Mouse (Mus musculus) midbrain, postnatal 0 days (tissue): Measurements from ENCODE around the gene Runx1. TPM values are rescaled to one million over a fixed set of nuclear protein-coding genes. Genes with fewer than 3 reads are reported as not detected.
A peak's percentile ranks its signal among the peaks of the same experiment; 100 is the strongest.

Experiments
- ATAC-seq: fragments of 200-750 bp; cut with Nextera tagmentation; 2 replicates; pipeline ENCODE4 v1.8.0; 2017; ENCODE audit warnings: moderate number of reproducible peaks, mild to moderate bottlenecking, moderate TSS enrichment, moderate library complexity; ENCODE audit not compliant: low FRiP score
- DNase-seq: peaks from one replicate; pipeline ENCODE4 v3.0.0-alpha.2; 2015; ENCODE audit warnings: low spot score
- H3K27ac ChIP-seq: fragments of 300-500 bp; sonication (generic); 2 replicates; pipeline ENCODE4 v1.5.1; 2014; ENCODE audit warnings: low read depth, mild to moderate bottlenecking, low read length, mixed read lengths
- H3K27me3 ChIP-seq: fragments of 300-500 bp; sonication (generic); 2 replicates; pipeline ENCODE4 v1.6.1; 2014; ENCODE audit warnings: low read length, control low read depth, mixed read lengths; ENCODE audit not compliant: insufficient read depth
- H3K36me3 ChIP-seq: fragments of 300-500 bp; sonication (generic); 2 replicates; pipeline ENCODE4 v1.6.1; 2014; ENCODE audit warnings: low read length, control low read depth, mixed read lengths; ENCODE audit not compliant: insufficient read depth
- H3K4me1 ChIP-seq: fragments of 300-500 bp; sonication (generic); 2 replicates; pipeline ENCODE4 v1.6.1; 2014; ENCODE audit warnings: mild to moderate bottlenecking, control low read depth, antibody characterized with exemption, low read length, mixed read lengths; ENCODE audit not compliant: insufficient read depth
- H3K4me2 ChIP-seq: fragments of 300-500 bp; sonication (generic); 2 replicates; pipeline ENCODE4 v1.6.1; 2014; ENCODE audit warnings: low read depth, mild to moderate bottlenecking, low read length, mixed read lengths; ENCODE audit not compliant: poor library complexity, severe bottlenecking
- H3K4me3 ChIP-seq: fragments of 300-500 bp; sonication (generic); 2 replicates; pipeline ENCODE4 v1.5.1; 2014; ENCODE audit warnings: low read depth, mild to moderate bottlenecking, low read length, moderate library complexity
- H3K9ac ChIP-seq: fragments of 300-500 bp; sonication (generic); replicated peaks from 2 replicates; pipeline ENCODE4 v1.6.1; 2014; ENCODE audit warnings: mild to moderate bottlenecking, low read length, moderate library complexity, mixed read lengths; ENCODE audit not compliant: poor library complexity, severe bottlenecking
- H3K9me3 ChIP-seq: fragments of 300-500 bp; sonication (generic); 2 replicates; pipeline ENCODE4 v1.6.1; 2016; ENCODE audit warnings: low read length, control low read depth
- CTCF ChIP-seq: IDR thresholded peaks from 2 replicates; pipeline ENCODE4 v1.5.1; 2016; ENCODE audit warnings: antibody characterized with exemption, mild to moderate bottlenecking
- WGBS: fragments of 180-500 bp; shearing (Covaris S2); extraction: QIAGEN DNeasy Blood & Tissue Kit; methylation state at CpG from one replicate; pipeline ENCODE4 v1.1.7; 2014; 5-methylcytosine and 5-hydroxymethylcytosine counted together
- polyA plus RNA-seq: library from polyadenylated mRNA; unstranded; fragments of >200 nt; fragmentation: Nextera tagmentation; extraction: Ambion mirVana; gene quantifications from 2 replicates; pipeline ENCODE4 v1.2.1, GENCODE M21; 2015
- total RNA-seq: library from RNA; depleted of rRNA; stranded (reverse); fragments of >200 nt; gene quantifications from 2 replicates; pipeline ENCODE4 v1.2.3, GENCODE M21; 2014

Gene Runx1
- total and polyA plus RNA-seq, 2 experiments from 2014 or later = 0.64 to 2.0 TPM

GRCm38 (mm10) chr16:92697227-92697736, 128.7 kb downstream of the Runx1 start:
- DNase-seq (peak; percentile 65), ATAC-seq (no peak)
- TF ChIP-seq CTCF = no peak
- 0 out of 2 replicates have a peak overlapping the region, but pooled peaks have one; percentile 24 for H3K9ac ChIP-seq
- H3K27me3 ChIP-seq = peaks cover 84% of the 10 kb centered on the region
- no peak overlapping the region for H3K27ac ChIP-seq
- H3K4me3 ChIP-seq = peak overlapping the region; percentile 36
- peak overlapping the region; percentile 63 for H3K4me2 ChIP-seq
- WGBS = 1% methylated on average over 52 of the region's 53 CpGs
- H3K9me3 ChIP-seq = no peaks in the 10 kb centered on the region
- no peaks in the 10 kb centered on the region; the same call in 1 of the 2 replicates for H3K4me1 ChIP-seq
- no peaks in the 10 kb centered on the region for H3K36me3 ChIP-seq

GRCm38 (mm10) chr16:92696411-92697015, 129.4 kb downstream of the Runx1 start:
- no peak overlapping the region for H3K9ac ChIP-seq
- WGBS = under 1% methylated on average over 24 of the region's 24 CpGs
- ATAC-seq = no peak
- H3K4me3 ChIP-seq = peak overlapping the region; percentile 36; the same call in 1 of the 2 replicates
- no peaks in the 10 kb centered on the region for H3K9me3 ChIP-seq
- no peak overlapping the region for H3K27ac ChIP-seq
- H3K4me2 ChIP-seq = peak overlapping the region; percentile 63; the same call in 1 of the 2 replicates
- peaks cover 85% of the 10 kb centered on the region for H3K27me3 ChIP-seq
- TF ChIP-seq CTCF = no peak
- no peaks in the 10 kb centered on the region for H3K36me3 ChIP-seq
- H3K4me1 ChIP-seq = no peaks in the 10 kb centered on the region; the same call in 1 of the 2 replicates
- DNase-seq = no peak

- no peak for TF ChIP-seq CTCF
- no peak overlapping the region for H3K4me2 ChIP-seq
- no peaks in the 10 kb centered on the region for H3K9me3 ChIP-seq
- H3K4me3 ChIP-seq = peak overlapping the region; percentile 18
- no peak overlapping the region for H3K27ac ChIP-seq
- H3K9ac ChIP-seq = no peak overlapping the region
- H3K36me3 ChIP-seq = no peaks in the 10 kb centered on the region
- H3K4me1 ChIP-seq = no peaks in the 10 kb centered on the region; the same call in 1 of the 2 replicates
- ATAC-seq (no peak), DNase-seq (no peak)
- 10% methylated on average over 12 of the region's 12 CpGs for WGBS
- peaks cover 85% of the 10 kb centered on the region for H3K27me3 ChIP-seq
These were observed 130.0 kb downstream of the Runx1 start for GRCm38 (mm10) chr16:92695981-92696380.

- under 1% methylated on average over 43 of the region's 43 CpGs for WGBS
- Histone ChIP-seq H3K27ac (no peak overlapping the region), H3K9me3 (no peaks in the 10 kb centered on the region), H3K4me2 (peak overlapping the region; percentile 30), H3K27me3 (peaks cover 79% of the 10 kb centered on the region), H3K4me1 (no peaks in the 10 kb centered on the region; the same call in 1 of the 2 replicates), H3K4me3 (peak overlapping the region; percentile 18), H3K9ac (no peak overlapping the region), H3K36me3 (no peaks in the 10 kb centered on the region)
- DNase-seq = no peak
- no peak for ATAC-seq
- TF ChIP-seq CTCF = no peak
These were observed 130.6 kb downstream of the Runx1 start for GRCm38 (mm10) chr16:92695200-92695921.

GRCm38 (mm10) chr16:92694496-92695106, 131.3 kb downstream of the Runx1 start:
- TF ChIP-seq CTCF = no peak
- H3K4me1 ChIP-seq = no peaks in the 10 kb centered on the region; the same call in 1 of the 2 replicates
- no peaks in the 10 kb centered on the region for H3K36me3 ChIP-seq
- 5% methylated on average over 16 of the region's 19 CpGs for WGBS
- peaks cover 77% of the 10 kb centered on the region for H3K27me3 ChIP-seq
- no peak overlapping the region for H3K27ac ChIP-seq
- no peak overlapping the region for H3K4me2 ChIP-seq
- no peaks in the 10 kb centered on the region for H3K9me3 ChIP-seq
- DNase-seq (no peak), ATAC-seq (no peak)
- no peak overlapping the region for H3K4me3 ChIP-seq
- H3K9ac ChIP-seq = no peak overlapping the region
